Mouse (Mus musculus): ENCODE results near the gene Rala.
A peak's percentile ranks its signal among the peaks of the same experiment; 100 is the strongest.

Gene Rala

DNA sequence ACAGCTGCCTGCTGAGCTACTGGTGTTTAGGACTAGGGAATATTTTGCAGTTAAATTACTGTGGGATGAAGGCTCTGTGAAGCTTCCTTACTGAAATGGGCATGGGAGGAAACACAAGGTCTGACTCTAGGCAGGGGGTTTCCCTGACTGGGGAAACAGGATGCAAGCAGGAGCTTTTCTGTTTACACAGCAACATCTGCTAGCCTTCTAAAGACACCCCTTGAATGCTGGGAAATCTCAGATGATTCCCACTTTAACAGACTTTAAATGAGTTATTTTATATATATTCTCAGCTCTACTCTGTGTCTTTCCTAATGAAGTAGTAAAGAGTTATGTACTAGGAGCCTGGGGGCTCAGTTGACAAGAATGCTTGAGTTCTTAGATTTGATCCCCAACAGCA, 65.0 kb downstream of the Rala start:
- DNase-seq (ENCODE audit: low spot score), result no peak

GRCm38 (mm10) chr13:17866741-17867140, 77.3 kb downstream of the Rala start:
- no peak for DNase-seq (ENCODE audit: low spot score)

DNA sequence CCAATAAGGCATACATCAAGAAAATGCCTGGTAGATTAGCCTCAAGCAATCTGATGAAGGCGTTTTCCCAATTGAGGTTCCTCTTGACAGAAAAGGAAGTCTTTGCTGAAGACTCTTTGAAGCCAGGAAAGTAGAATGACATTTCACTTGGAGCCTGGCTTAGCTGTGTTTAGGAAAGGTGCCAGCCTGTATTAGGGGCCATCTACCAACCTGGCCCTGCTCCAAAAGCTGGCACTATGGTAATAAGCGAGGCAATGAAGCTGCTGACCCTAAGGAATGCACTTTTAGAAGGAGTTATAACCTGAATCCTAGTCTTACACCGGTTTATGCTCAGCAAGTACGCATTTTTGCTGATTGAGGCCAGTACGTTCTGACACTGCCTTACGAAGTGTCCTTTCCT, 83.5 kb downstream of the Rala start:
- no peak for DNase-seq (ENCODE audit: low spot score)

GRCm38 (mm10) chr13:17859365-17860033, 84.5 kb downstream of the Rala start:
- DNase-seq (ENCODE audit: low spot score), result no peak

DNA sequence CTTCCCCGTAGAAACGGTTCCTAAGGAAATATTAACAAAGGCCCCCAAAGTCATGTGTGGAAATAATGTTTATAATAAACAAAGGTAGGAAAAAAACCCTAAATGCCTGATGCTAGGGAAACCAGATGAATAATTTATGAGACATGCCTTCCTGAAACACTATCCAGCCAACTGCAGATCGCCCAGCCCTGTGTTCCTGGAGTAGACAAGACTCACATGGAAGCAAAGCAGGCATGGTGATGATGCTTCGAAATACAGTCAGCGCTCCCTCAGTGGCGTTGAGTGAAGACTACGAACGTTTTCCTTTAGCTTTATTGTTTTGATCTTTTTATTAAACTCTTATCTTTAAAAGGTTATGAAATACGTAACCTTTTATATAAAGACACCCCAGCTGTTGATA, 87.0 kb downstream of the Rala start:
- DNase-seq (ENCODE audit: low spot score), result no peak

DNA sequence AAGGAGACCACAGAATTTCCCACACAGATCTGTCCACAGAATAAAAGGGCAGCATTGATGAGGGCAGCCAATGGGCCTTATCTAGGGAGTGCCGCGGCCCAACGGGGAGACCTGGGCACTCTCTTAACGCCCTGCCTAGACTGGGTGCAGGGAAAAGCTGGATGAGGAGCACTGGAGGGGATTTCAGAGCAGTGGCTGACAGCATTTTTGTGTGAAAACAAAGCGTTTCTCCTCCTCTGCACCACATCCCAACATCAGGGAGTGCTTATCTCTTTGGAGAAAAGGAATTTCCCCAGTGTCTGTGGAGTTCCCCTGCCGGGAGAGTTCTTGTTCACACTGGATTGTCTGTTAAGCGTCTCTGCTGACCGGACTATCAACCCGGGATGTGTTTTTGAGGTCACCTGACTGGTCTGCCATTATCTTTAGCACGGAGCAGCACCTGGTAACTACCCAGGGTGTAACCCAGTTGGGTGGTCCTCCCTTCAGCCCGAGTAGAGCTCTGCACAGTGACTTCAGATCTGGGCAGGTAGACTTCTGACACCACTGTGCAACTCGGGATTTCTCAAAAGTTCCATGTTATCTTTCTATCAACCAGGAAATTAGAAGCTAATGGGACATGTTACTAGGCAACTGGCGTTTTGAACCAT, 88.4 kb downstream of the Rala start:
- no peak for DNase-seq (ENCODE audit: low spot score)

- DNase-seq (ENCODE audit: low spot score), result no peak
Observed at GRCm38 (mm10) chr13:17854755-17855154, 89.3 kb downstream of the Rala start.

- no peak for DNase-seq (ENCODE audit: low spot score)
Observed at GRCm38 (mm10) chr13:17843336-17843735, 100.7 kb downstream of the Rala start.

- no peak for DNase-seq (ENCODE audit: low spot score)
Observed at GRCm38 (mm10) chr13:17842756-17843155, 101.3 kb downstream of the Rala start.

GRCm38 (mm10) chr13:17839137-17839536, 104.9 kb downstream of the Rala start:
- no peak for DNase-seq (ENCODE audit: low spot score)

- peak; percentile 91 for DNase-seq (ENCODE audit: low spot score)
Observed at GRCm38 (mm10) chr13:17838484-17838851, 105.6 kb downstream of the Rala start.

GRCm38 (mm10) chr13:17837610-17838483, 106.2 kb downstream of the Rala start:
- peak; percentile 67 for DNase-seq (ENCODE audit: low spot score)

DNA sequence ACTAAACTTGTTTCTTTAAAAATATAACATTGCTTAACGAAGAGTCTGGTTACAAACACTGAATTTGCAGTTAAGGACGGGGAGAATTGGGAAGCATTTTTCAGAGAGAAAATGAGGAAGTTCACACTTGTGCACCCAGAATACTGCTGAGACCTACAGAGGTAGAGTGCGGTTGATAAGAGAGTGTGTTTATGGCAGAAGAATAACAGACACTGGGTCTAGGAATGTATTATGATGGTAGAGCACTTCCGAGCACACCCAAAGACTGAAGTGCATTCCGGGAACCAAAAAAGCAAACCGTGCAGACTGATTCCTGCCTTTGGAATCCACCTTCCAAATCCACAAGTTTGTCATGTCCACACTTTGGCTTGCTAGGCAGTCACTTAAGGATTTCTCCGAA, 107.2 kb downstream of the Rala start:
- DNase-seq (ENCODE audit: low spot score), result no peak

DNA sequence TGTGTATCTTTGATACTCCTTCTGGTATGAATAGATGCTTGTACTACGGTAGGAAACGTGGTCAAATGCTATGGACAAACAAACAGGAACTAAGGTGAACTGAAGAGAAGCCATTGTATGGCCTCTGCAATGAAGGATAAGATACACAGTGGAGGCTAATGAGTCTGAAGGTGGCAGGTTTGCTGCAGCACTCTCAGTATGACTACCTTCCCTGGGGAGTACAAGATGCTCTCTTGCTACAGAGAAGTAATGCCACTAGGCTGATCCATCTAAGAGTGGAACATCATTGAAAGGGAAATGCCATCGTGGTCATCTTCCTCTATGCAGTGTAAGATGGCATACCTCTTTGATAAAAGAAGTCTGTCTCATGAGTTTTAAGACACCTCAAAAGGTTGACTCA, 111.1 kb downstream of the Rala start:
- no peak for DNase-seq (ENCODE audit: low spot score)

Data from adipocyte (in vitro differentiated cells).